Mouse (Mus musculus) heart, embryonic 16.5 days (tissue): ENCODE measurements around the gene Prkce. TPM values are rescaled to one million over a fixed set of nuclear protein-coding genes. Genes with fewer than 3 reads are reported as not detected.

Experiments used
- ATAC-seq: fragments of 200-750 bp; cut with Nextera tagmentation; replicated peaks from 2 replicates; pipeline ENCODE4 v1.8.0; 2017; ENCODE audit warnings: moderate number of reproducible peaks; ENCODE audit not compliant: insufficient read depth, low FRiP score; ENCODE audit errors: extremely low read depth
- H3K27ac ChIP-seq: fragments of 300-500 bp; sonication (generic); 2 replicates; pipeline ENCODE4 v1.5.1; 2014; ENCODE audit warnings: mild to moderate bottlenecking, low read length, control low read depth, moderate library complexity
- H3K27me3 ChIP-seq: fragments of 300-500 bp; sonication (generic); 2 replicates; pipeline ENCODE4 v1.6.1; 2014; ENCODE audit warnings: low read length, mixed read lengths; ENCODE audit not compliant: control insufficient read depth, insufficient read depth
- H3K36me3 ChIP-seq: fragments of 300-500 bp; sonication (generic); 2 replicates; pipeline ENCODE4 v1.6.1; 2014; ENCODE audit not compliant: control insufficient read depth, insufficient read depth
- H3K4me1 ChIP-seq: fragments of 300-500 bp; sonication (generic); 2 replicates; pipeline ENCODE4 v1.6.1; 2014; ENCODE audit warnings: low read length, mixed read lengths; ENCODE audit not compliant: control insufficient read depth, insufficient read depth
- H3K4me2 ChIP-seq: fragments of 300-500 bp; sonication (generic); 2 replicates; pipeline ENCODE4 v1.6.1; 2014; ENCODE audit warnings: low read depth, mild to moderate bottlenecking, control low read depth, low read length
- H3K4me3 ChIP-seq: fragments of 300-500 bp; sonication (generic); 2 replicates; pipeline ENCODE4 v1.5.1; 2014; ENCODE audit warnings: mild to moderate bottlenecking, control low read depth, low read length
- H3K9ac ChIP-seq: fragments of 300-500 bp; sonication (generic); 2 replicates; pipeline ENCODE4 v1.6.1; 2014; ENCODE audit warnings: low read length, control low read depth
- H3K9me3 ChIP-seq: fragments of 300-500 bp; sonication (generic); replicated peaks from 2 replicates; pipeline ENCODE4 v1.6.1; 2016; ENCODE audit warnings: low read length; ENCODE audit not compliant: control insufficient read depth
- WGBS: fragments of 180-500 bp; shearing (Covaris S2); extraction: QIAGEN DNeasy Blood & Tissue Kit; methylation state at CpG from one replicate; pipeline ENCODE4 v1.1.7; 2014; 5-methylcytosine and 5-hydroxymethylcytosine counted together
- polyA plus RNA-seq: library from polyadenylated mRNA; unstranded; fragments of >200 nt; fragmentation: Nextera tagmentation; extraction: Ambion mirVana; gene quantifications from 2 replicates; pipeline ENCODE4 v1.2.1, GENCODE M21; 2015

Gene Prkce
- polyA plus RNA-seq, 1 experiment from 2014 or later: 6.0 TPM

- Histone ChIP-seq H3K4me1 (peaks cover 30% of the 10 kb centered on the region), H3K9me3 (no peaks in the 10 kb centered on the region), H3K36me3 (no peaks in the 10 kb centered on the region; the same call in 1 of the 2 replicates), H3K4me2 (peak overlapping the region; percentile 94), H3K9ac (peak overlapping the region; percentile 87), H3K27me3 (no peaks in the 10 kb centered on the region), H3K27ac (peak overlapping the region; percentile 96), H3K4me3 (peak overlapping the region; percentile 90)
- ATAC-seq: no peak
- under 1% methylated on average over 64 of the region's 64 CpGs for WGBS
These were observed 821 bp downstream of the Prkce start for GRCm38 (mm10) chr17:86168231-86168981.

GRCm38 (mm10) chr17:86169092-86169491 lies 1.5 kb downstream of the Prkce start:
- peak overlapping the region; percentile 87 for H3K9ac ChIP-seq
- no peaks in the 10 kb centered on the region; the same call in 1 of the 2 replicates for H3K36me3 ChIP-seq
- WGBS: 5% methylated on average over 6 of the region's 6 CpGs
- H3K4me1 ChIP-seq: peaks cover 26% of the 10 kb centered on the region
- no peaks in the 10 kb centered on the region for H3K27me3 ChIP-seq
- peak overlapping the region; percentile 94 for H3K4me2 ChIP-seq
- ATAC-seq: no peak
- peak overlapping the region; percentile 90 for H3K4me3 ChIP-seq
- no peak overlapping the region for H3K27ac ChIP-seq
- H3K9me3 ChIP-seq: no peaks in the 10 kb centered on the region

- peak overlapping the region; percentile 90 for H3K4me3 ChIP-seq
- ATAC-seq: no peak
- H3K27ac ChIP-seq: no peak overlapping the region
- H3K9me3 ChIP-seq: no peaks in the 10 kb centered on the region
- peaks cover 26% of the 10 kb centered on the region for H3K4me1 ChIP-seq
- H3K36me3 ChIP-seq: no peaks in the 10 kb centered on the region; the same call in 1 of the 2 replicates
- H3K27me3 ChIP-seq: no peaks in the 10 kb centered on the region
- H3K4me2 ChIP-seq: peak overlapping the region; percentile 94
- WGBS: 56% methylated on average over 9 of the region's 9 CpGs
- H3K9ac ChIP-seq: peak overlapping the region; percentile 87
These were observed 2.8 kb downstream of the Prkce start for GRCm38 (mm10) chr17:86170164-86170958.

- WGBS: 56% methylated on average over 9 of the region's 9 CpGs
- Histone ChIP-seq H3K27me3 (no peaks in the 10 kb centered on the region), H3K4me1 (peaks cover 7% of the 10 kb centered on the region), H3K27ac (no peak overlapping the region), H3K4me2 (no peak overlapping the region), H3K36me3 (no peaks in the 10 kb centered on the region; the same call in 1 of the 2 replicates), H3K9me3 (no peaks in the 10 kb centered on the region), H3K9ac (no peak overlapping the region), H3K4me3 (no peak overlapping the region)
- ATAC-seq: no peak
These were observed 7.9 kb downstream of the Prkce start for GRCm38 (mm10) chr17:86175516-86175915.

DNA sequence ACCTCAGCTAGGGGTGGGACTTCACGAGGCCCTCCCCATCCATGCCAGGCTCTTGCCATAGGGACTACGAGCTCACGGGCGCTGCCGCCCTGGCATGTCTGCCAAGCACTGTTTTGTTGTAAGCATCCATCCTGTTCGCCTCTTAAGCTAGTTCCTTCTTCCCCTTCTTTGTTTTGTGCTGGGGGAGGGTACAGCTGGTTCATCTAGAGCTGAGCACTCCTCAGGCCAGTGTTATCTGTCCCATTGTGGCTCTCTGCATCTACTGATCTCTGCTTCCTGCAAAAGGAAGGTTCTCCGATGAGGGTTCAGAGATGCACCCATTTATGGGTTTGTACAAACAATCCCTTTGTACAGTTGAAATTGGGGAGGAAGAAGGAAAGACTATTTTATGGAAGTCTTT lies 9.1 kb downstream of the Prkce start:
- Histone ChIP-seq H3K27ac (no peak overlapping the region), H3K9me3 (peaks cover under 1% of the 10 kb centered on the region; the same call in 1 of the 2 replicates), H3K9ac (no peak overlapping the region), H3K4me1 (no peaks in the 10 kb centered on the region; the same call in 1 of the 2 replicates), H3K4me3 (no peak overlapping the region), H3K27me3 (no peaks in the 10 kb centered on the region), H3K4me2 (no peak overlapping the region), H3K36me3 (no peaks in the 10 kb centered on the region; the same call in 1 of the 2 replicates)
- ATAC-seq: no peak
- 74% methylated on average over 7 of the region's 7 CpGs for WGBS

GRCm38 (mm10) chr17:86183788-86184187 lies 16.2 kb downstream of the Prkce start:
- no peak overlapping the region for H3K27ac ChIP-seq
- WGBS: 35% methylated on average over 2 of the region's 2 CpGs
- H3K4me1 ChIP-seq: peaks cover 31% of the 10 kb centered on the region

GRCm38 (mm10) chr17:86184552-86185209 lies 17.1 kb downstream of the Prkce start:
- no peaks in the 10 kb centered on the region for H3K36me3 ChIP-seq
- no peak overlapping the region for H3K4me3 ChIP-seq
- H3K4me2 ChIP-seq: peak overlapping the region; percentile 53
- H3K9me3 ChIP-seq: peaks cover 2% of the 10 kb centered on the region; the same call in 1 of the 2 replicates
- H3K27ac ChIP-seq: peak overlapping the region; percentile 66
- no peaks in the 10 kb centered on the region for H3K27me3 ChIP-seq
- WGBS: 33% methylated on average over 9 of the region's 9 CpGs
- H3K4me1 ChIP-seq: peaks cover 31% of the 10 kb centered on the region
- H3K9ac ChIP-seq: no peak overlapping the region
- no peak for ATAC-seq

More at GRCm38 (mm10) chr17:86183788-86184187, 16.2 kb downstream of the Prkce start:
- Histone ChIP-seq H3K9ac (no peak overlapping the region), H3K4me3 (no peak overlapping the region), H3K4me2 (no peak overlapping the region), H3K9me3 (peaks cover 2% of the 10 kb centered on the region; the same call in 1 of the 2 replicates), H3K36me3 (no peaks in the 10 kb centered on the region), H3K27me3 (no peaks in the 10 kb centered on the region)
- ATAC-seq: no peak

GRCm38 (mm10) chr17:86185584-86185983 lies 18.0 kb downstream of the Prkce start:
- ATAC-seq: peak; percentile 96
- peak overlapping the region; percentile 18; the same call in 1 of the 2 replicates for H3K4me3 ChIP-seq
- peaks cover 31% of the 10 kb centered on the region for H3K4me1 ChIP-seq
- H3K4me2 ChIP-seq: peak overlapping the region; percentile 53
- no peaks in the 10 kb centered on the region for H3K36me3 ChIP-seq
- peaks cover 2% of the 10 kb centered on the region; the same call in 1 of the 2 replicates for H3K9me3 ChIP-seq
- H3K27ac ChIP-seq: peak overlapping the region; percentile 86
- H3K27me3 ChIP-seq: no peaks in the 10 kb centered on the region
- WGBS: 8% methylated on average over 7 of the region's 7 CpGs
- H3K9ac ChIP-seq: peak overlapping the region; percentile 43; the same call in 1 of the 2 replicates
